Mouse (Mus musculus): Measurements from ENCODE around the gene Sdf4. TPM values are rescaled to one million over a fixed set of nuclear protein-coding genes. Genes with fewer than 3 reads are reported as not detected.

Gene Sdf4
- total and polyA plus RNA-seq, 3 experiments, result 31.8 to 163 (median 94.4) TPM

DNA sequence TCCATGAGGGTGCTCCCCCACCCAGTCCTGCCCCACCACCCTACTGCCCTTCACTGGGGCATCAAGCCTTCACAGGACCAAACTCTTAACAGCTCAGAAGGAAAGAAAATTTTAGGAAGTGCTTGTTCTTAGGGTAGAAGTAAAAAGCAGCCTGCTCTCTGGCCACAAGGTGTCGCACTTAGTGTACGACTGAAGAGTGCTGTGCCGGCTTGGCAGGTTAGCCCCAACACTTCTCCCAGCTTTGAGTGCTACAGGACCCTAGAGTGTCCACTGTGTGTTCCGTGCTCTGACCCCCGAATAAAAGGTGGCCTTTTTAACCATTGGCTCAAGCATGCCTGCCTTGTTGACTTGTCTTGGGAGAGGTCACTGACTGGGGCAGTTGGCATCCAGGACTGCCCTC is 33.4 kb upstream of the Sdf4 start:
- ATAC-seq (ENCODE audit: extremely low read depth, insufficient number of reproducible peaks, low FRiP score, poor library complexity, severe bottlenecking) (peak; percentile 46; the same call in 1 of the 2 replicates), DNase-seq (ENCODE audit: low spot score) (peak; percentile 51)
- no peak for TF ChIP-seq GATA2 (IDR thresholded peaks at IDR 0.05; ENCODE audit: borderline replicate concordance, low read depth, low read length)
- TF ChIP-seq POLR2AphosphoS5 (IDR thresholded peaks at IDR 0.05; ENCODE audit: insufficient replicate concordance, low read depth, low read length), result no peak
- no peak for TF ChIP-seq GATA1 (IDR thresholded peaks at IDR 0.05; ENCODE audit: borderline replicate concordance, low read length)
- no peak for TF ChIP-seq TAL1 (conservative IDR thresholded peaks at IDR 0.05; ENCODE audit: low read depth, low read length)
- TF ChIP-seq CTCF (IDR thresholded peaks at IDR 0.05; ENCODE audit: low read depth, low read length), result peak; percentile 68; the same call in 1 of the 2 replicates
- H3K36me3 ChIP-seq (replicated peaks), result peaks cover 74% of the 10 kb centered on the region
- no peaks in the 10 kb centered on the region for H3K9me3 ChIP-seq (replicated peaks)
- H3K4me3 ChIP-seq (ENCODE audit: low read depth, low read length), result no peak overlapping the region
- H3K4me1 ChIP-seq (ENCODE audit: insufficient read depth, low read depth, low read length), result peaks cover 44% of the 10 kb centered on the region
- no peaks in the 10 kb centered on the region for H3K27me3 ChIP-seq (ENCODE audit: insufficient read depth, low read length)

DNA sequence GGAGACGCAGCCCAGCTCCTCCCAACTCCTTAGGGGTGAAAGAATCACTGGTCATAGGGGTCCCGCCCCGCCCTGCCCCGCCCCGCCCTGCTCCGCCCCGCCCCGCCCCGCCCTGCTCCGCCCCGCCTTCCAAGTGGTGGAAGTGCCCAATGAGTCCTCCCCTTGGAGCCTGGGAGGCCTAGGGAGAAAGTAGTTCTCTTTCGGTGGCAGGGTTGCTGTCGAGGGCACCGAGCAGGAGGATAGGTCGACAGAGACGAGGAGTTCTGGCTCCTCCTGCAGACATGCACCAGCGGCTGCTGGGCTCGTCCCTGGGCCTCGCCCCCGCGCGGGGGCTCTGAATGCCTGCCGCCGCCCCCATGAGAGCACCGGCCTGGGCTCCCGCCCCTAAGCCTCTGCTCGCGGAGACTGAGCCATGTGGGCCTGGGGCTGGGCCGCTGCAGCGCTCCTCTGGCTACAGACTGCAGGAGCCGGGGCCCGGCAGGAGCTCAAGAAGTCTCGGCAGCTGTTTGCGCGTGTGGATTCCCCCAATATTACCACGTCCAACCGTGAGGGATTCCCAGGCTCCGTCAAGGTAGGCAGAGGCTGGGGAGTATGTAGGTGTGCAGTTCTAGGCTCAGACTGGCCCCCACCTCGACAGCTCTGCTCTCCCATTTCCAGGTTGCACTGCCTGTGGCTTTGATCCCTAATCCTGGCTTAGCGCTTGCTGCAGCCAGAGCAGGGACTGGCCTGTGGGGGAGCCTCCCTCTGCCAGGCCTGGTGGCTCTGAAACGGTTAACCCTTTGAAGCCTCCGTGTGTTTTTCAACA is 30.3 kb upstream of the Sdf4 start, which contains the start of gene C1qtnf12:
Gene C1qtnf12 (plus strand): TSS at position 152 of the 805 bp plus-strand sequence.
- Histone ChIP-seq H3K4me3 (ENCODE audit: low read depth, low read length) (peak within 1 kb of the TSS; percentile 75), H3K4me1 (ENCODE audit: insufficient read depth, low read depth, low read length) (peaks cover 66% of the 10 kb centered on the region), H3K27me3 (ENCODE audit: insufficient read depth, low read length) (no peaks in the 10 kb centered on the region), H3K9me3 (replicated peaks) (no peaks in the 10 kb centered on the region), H3K36me3 (replicated peaks) (peaks cover 76% of the 10 kb centered on the region)
- DNase-seq (ENCODE audit: low spot score) (peak; percentile 98), ATAC-seq (ENCODE audit: extremely low read depth, insufficient number of reproducible peaks, low FRiP score, poor library complexity, severe bottlenecking) (peak; percentile 78)
- no peak for TF ChIP-seq POLR2AphosphoS5 (IDR thresholded peaks at IDR 0.05; ENCODE audit: insufficient replicate concordance, low read depth, low read length)
- TF ChIP-seq TAL1 (conservative IDR thresholded peaks at IDR 0.05; ENCODE audit: low read depth, low read length), result no peak
- no peak for TF ChIP-seq GATA2 (IDR thresholded peaks at IDR 0.05; ENCODE audit: borderline replicate concordance, low read depth, low read length)
- no peak for TF ChIP-seq CTCF (IDR thresholded peaks at IDR 0.05; ENCODE audit: low read depth, low read length)
- TF ChIP-seq GATA1 (IDR thresholded peaks at IDR 0.05; ENCODE audit: borderline replicate concordance, low read length), result no peak

DNA sequence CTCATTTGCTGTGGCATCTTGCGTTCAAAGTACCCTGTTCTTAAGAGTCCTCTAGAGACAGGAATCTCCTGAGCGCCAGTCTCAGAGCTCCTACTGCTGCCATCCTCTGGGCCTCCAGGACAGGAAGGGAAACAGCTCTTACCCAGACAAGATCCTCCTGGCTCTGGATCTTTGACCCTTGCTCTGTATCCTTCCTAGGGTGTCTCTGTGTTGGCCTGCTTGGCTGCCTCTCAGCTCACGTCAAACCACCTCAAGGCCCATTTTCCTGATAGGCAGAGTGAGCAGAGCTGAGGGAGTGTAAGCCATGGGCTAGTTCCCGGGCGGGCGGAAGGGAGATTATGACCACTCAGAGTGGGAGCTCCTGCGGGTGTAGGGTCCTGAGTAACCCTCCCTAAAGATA is 29.6 kb upstream of the Sdf4 start:
- Histone ChIP-seq H3K36me3 (replicated peaks) (peaks cover 69% of the 10 kb centered on the region), H3K4me1 (ENCODE audit: insufficient read depth, low read depth, low read length) (peaks cover 72% of the 10 kb centered on the region), H3K9me3 (replicated peaks) (no peaks in the 10 kb centered on the region), H3K27me3 (ENCODE audit: insufficient read depth, low read length) (no peaks in the 10 kb centered on the region), H3K4me3 (ENCODE audit: low read depth, low read length) (peak overlapping the region; percentile 75)
- ATAC-seq (ENCODE audit: extremely low read depth, insufficient number of reproducible peaks, low FRiP score, poor library complexity, severe bottlenecking) (no peak), DNase-seq (ENCODE audit: low spot score) (no peak)
- no peak for TF ChIP-seq GATA1 (IDR thresholded peaks at IDR 0.05; ENCODE audit: borderline replicate concordance, low read length)
- no peak for TF ChIP-seq CTCF (IDR thresholded peaks at IDR 0.05; ENCODE audit: low read depth, low read length)
- no peak for TF ChIP-seq TAL1 (conservative IDR thresholded peaks at IDR 0.05; ENCODE audit: low read depth, low read length)
- no peak for TF ChIP-seq POLR2AphosphoS5 (IDR thresholded peaks at IDR 0.05; ENCODE audit: insufficient replicate concordance, low read depth, low read length)
- no peak for TF ChIP-seq GATA2 (IDR thresholded peaks at IDR 0.05; ENCODE audit: borderline replicate concordance, low read depth, low read length)

DNA sequence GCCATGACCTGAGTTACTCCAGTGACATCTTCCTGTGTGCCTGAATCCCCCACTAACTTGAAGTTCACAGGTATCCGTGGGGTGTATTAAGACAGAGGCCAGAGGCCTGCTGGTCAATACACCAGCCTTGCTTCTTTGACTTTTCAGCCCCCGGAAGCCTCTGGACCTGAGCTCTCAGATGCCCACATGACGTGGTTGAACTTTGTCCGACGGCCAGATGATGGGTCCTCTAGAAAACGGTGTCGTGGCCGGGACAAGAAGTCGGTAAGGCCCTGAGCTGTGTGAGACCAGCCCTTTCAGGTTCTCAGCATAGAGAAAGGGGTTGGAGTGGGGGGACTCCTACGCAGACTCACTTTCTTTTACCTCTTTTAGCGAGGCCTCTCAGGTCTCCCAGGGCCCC is 28.3 kb upstream of the Sdf4 start:
- peaks cover 58% of the 10 kb centered on the region for H3K36me3 ChIP-seq (replicated peaks)
- TF ChIP-seq TAL1 (conservative IDR thresholded peaks at IDR 0.05; ENCODE audit: low read depth, low read length) (no peak), GATA1 (IDR thresholded peaks at IDR 0.05; ENCODE audit: borderline replicate concordance, low read length) (no peak), GATA2 (IDR thresholded peaks at IDR 0.05; ENCODE audit: borderline replicate concordance, low read depth, low read length) (no peak), POLR2AphosphoS5 (IDR thresholded peaks at IDR 0.05; ENCODE audit: insufficient replicate concordance, low read depth, low read length) (no peak), CTCF (IDR thresholded peaks at IDR 0.05; ENCODE audit: low read depth, low read length) (no peak)
- peaks cover 77% of the 10 kb centered on the region for H3K4me1 ChIP-seq (ENCODE audit: insufficient read depth, low read depth, low read length)
- no peaks in the 10 kb centered on the region for H3K27me3 ChIP-seq (ENCODE audit: insufficient read depth, low read length)
- H3K4me3 ChIP-seq (ENCODE audit: low read depth, low read length), result no peak overlapping the region
- H3K9me3 ChIP-seq (replicated peaks), result no peaks in the 10 kb centered on the region
- no peak for ATAC-seq (ENCODE audit: extremely low read depth, insufficient number of reproducible peaks, low FRiP score, poor library complexity, severe bottlenecking)
- DNase-seq (ENCODE audit: low spot score), result no peak

DNA sequence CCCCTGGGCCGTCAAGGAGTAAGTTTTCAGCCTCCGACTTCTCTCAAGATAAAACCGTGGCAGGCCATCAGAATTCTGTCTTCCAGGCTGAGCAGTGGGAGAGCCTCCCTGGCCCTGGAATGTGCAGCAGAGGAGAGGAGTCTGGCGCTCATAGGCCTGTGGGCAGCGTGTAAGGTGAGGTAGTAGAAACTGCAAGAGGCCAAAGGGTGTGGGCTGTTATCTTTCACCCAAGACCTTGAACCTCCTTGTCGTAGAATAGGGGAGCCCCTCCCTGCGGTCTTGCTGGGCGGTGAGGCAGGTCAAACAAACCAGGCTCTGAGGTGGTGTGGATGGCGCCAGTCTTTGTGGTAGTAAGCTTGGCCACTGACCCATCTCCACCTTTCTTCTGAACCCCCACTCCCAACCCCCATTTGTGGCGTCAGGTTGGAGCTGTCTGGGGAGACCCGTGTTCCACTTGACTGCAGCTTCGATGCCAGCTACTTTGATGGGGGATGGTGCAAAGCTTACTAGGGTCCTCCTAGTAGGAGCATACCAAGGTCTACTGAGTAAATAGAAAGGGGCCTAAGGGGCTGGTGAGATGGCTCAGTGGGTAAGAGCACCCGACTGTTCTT is 23.5 kb upstream of the Sdf4 start:
- Histone ChIP-seq H3K36me3 (replicated peaks) (peaks cover 31% of the 10 kb centered on the region), H3K4me3 (ENCODE audit: low read depth, low read length) (peak overlapping the region; percentile 48; the same call in 1 of the 2 replicates), H3K4me1 (ENCODE audit: insufficient read depth, low read depth, low read length) (peaks cover 56% of the 10 kb centered on the region), H3K27me3 (ENCODE audit: insufficient read depth, low read length) (no peaks in the 10 kb centered on the region), H3K9me3 (replicated peaks) (no peaks in the 10 kb centered on the region)
- DNase-seq (ENCODE audit: low spot score), result no peak
- peak; percentile 58 for ATAC-seq (ENCODE audit: extremely low read depth, insufficient number of reproducible peaks, low FRiP score, poor library complexity, severe bottlenecking)
- TF ChIP-seq POLR2AphosphoS5 (IDR thresholded peaks at IDR 0.05; ENCODE audit: insufficient replicate concordance, low read depth, low read length) (no peak), CTCF (IDR thresholded peaks at IDR 0.05; ENCODE audit: low read depth, low read length) (no peak), GATA2 (IDR thresholded peaks at IDR 0.05; ENCODE audit: borderline replicate concordance, low read depth, low read length) (no peak), GATA1 (IDR thresholded peaks at IDR 0.05; ENCODE audit: borderline replicate concordance, low read length) (no peak), TAL1 (conservative IDR thresholded peaks at IDR 0.05; ENCODE audit: low read depth, low read length) (no peak)

DNA sequence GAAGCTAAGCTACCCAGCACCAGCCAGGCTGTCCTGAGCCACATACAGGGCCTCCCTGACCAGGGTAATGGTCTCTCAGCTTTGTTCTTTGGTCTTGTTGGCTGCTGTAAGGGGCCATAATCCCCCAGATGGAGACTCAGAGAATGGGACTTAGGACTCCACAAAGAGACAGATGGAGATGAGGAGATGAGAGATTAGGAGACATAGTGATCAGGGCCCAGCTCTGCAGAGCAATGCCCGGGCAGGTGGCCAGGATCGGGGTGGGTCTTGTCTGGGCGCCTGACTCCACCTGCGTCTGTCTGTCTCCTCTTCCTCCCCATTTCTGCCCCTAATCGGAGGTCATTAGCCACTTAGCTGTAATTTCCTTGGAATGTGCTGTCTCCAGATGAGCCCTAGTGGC is 22.4 kb upstream of the Sdf4 start:
- TF ChIP-seq GATA2 (IDR thresholded peaks at IDR 0.05; ENCODE audit: borderline replicate concordance, low read depth, low read length), result no peak
- TF ChIP-seq POLR2AphosphoS5 (IDR thresholded peaks at IDR 0.05; ENCODE audit: insufficient replicate concordance, low read depth, low read length), result no peak
- no peak for TF ChIP-seq GATA1 (IDR thresholded peaks at IDR 0.05; ENCODE audit: borderline replicate concordance, low read length)
- TF ChIP-seq TAL1 (conservative IDR thresholded peaks at IDR 0.05; ENCODE audit: low read depth, low read length), result no peak
- TF ChIP-seq CTCF (IDR thresholded peaks at IDR 0.05; ENCODE audit: low read depth, low read length), result no peak
- Histone ChIP-seq H3K9me3 (replicated peaks) (no peaks in the 10 kb centered on the region), H3K4me1 (ENCODE audit: insufficient read depth, low read depth, low read length) (peaks cover 45% of the 10 kb centered on the region), H3K4me3 (ENCODE audit: low read depth, low read length) (no peak overlapping the region), H3K27me3 (ENCODE audit: insufficient read depth, low read length) (peaks cover 5% of the 10 kb centered on the region; the same call in 1 of the 2 replicates), H3K36me3 (replicated peaks) (peaks cover 20% of the 10 kb centered on the region)
- DNase-seq (ENCODE audit: low spot score) (no peak), ATAC-seq (ENCODE audit: extremely low read depth, insufficient number of reproducible peaks, low FRiP score, poor library complexity, severe bottlenecking) (no peak)
